Mouse (Mus musculus) olfactory bulb, adult 2 months (tissue): ENCODE results near the gene Clec2g. TPM values are rescaled to one million over a fixed set of nuclear protein-coding genes. Genes with fewer than 3 reads are reported as not detected.
"Not testable (repeated sequence)": the region's sequence is repeated elsewhere in the genome, so short reads cannot be mapped to it uniquely, and the experiment has no call there.

Experiments used
- H3K27ac ChIP-seq: fragments of 200-500 bp; 2 replicates; pipeline ENCODE4 v1.5.1; 2012; ENCODE audit warnings: low read depth, low read length; ENCODE audit not compliant: insufficient read depth
- H3K4me1 ChIP-seq: fragments of 200-500 bp; 2 replicates; pipeline ENCODE4 v1.6.1; 2012; ENCODE audit warnings: low read length; ENCODE audit not compliant: control insufficient read depth, insufficient read depth
- H3K4me3 ChIP-seq: fragments of 200-500 bp; 2 replicates; pipeline ENCODE4 v1.5.1; 2012; ENCODE audit warnings: mild to moderate bottlenecking, low read depth, low read length, moderate library complexity; ENCODE audit not compliant: insufficient read depth
- CTCF ChIP-seq: fragments of 200-500 bp; IDR thresholded peaks from 2 replicates; pipeline ENCODE4 v1.5.1; 2012; ENCODE audit warnings: low read depth, mild to moderate bottlenecking, low read length, moderate library complexity; ENCODE audit not compliant: insufficient read depth
- POLR2A ChIP-seq: fragments of 200-500 bp; IDR thresholded peaks from 2 replicates; pipeline ENCODE4 v1.6.1; 2012; ENCODE audit warnings: mild to moderate bottlenecking, low read depth, low read length, moderate library complexity; ENCODE audit not compliant: insufficient read depth
- WGBS: fragments of 180-500 bp; shearing (Covaris S2); methylation state at CpG from one replicate; pipeline ENCODE4 v1.1.7; 2018; 5-methylcytosine and 5-hydroxymethylcytosine counted together
- polyA plus RNA-seq: library from polyadenylated mRNA; stranded (reverse); fragments of >200 nt; gene quantifications from 2 replicates; pipeline ENCODE4 v1.2.4, GENCODE M21; 2012; ENCODE audit warnings: low replicate concordance; ENCODE audit not compliant: missing spikeins, insufficient read depth, insufficient read length

Clec2g gene
- polyA plus RNA-seq, 1 experiment, result not detected

DNA sequence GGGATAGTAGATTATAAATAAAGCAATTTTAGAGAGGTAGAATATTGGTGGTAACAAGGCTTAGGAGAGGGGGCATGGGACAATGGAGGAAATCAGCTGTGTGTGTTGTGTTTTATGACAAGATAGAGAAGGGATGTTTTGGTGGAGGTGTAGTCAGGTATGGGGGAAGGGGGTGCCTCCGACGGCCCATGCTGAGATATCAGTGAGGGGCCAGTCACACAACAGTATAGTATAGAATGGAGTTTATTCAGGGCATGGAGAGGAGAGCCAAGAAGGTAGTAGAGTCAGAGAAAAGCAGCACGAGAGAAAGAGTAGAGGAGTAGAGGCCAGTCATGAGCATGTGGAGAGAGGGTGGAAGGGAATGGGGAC, 76.3 kb downstream of the Clec2g start:
- H3K4me1 ChIP-seq, result no peaks in the 10 kb centered on the region
- 83% methylated on average over 3 of the region's 3 CpGs for WGBS

GRCm38 (mm10) chr6:129012012-129012411, 77.8 kb downstream of the Clec2g start:
- 97% methylated on average over 20 of the region's 23 CpGs for WGBS
- not testable (repeated sequence) for H3K4me1 ChIP-seq, H3K4me3 ChIP-seq, H3K27ac ChIP-seq

More for the DNA sequence above, 76.3 kb downstream of the Clec2g start:
- TF ChIP-seq CTCF, result no peak
- TF ChIP-seq POLR2A, result no peak
- no peak overlapping the region for H3K27ac ChIP-seq
- H3K4me3 ChIP-seq, result no peak overlapping the region

DNA sequence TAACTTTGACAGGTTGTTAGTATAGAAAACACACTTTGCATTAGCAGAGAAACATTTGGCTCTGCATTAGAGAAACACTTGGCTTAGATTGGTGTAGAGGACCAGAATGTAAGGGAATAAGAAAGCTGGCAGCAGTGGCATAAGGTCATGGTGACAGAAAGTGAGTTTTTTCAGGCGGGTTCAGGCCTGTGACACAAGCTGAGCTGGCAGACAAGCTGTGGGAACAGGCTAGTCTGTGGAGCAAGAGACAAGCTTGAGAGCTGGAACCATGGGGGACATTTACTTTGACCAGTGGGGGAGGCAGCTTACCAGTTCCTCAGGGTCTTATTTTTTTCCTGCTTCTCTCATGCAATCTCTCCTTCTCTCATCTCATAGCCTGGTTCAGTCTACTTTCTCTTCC, 78.8 kb downstream of the Clec2g start:
- TF ChIP-seq CTCF (no peak), POLR2A (no peak)
- 58% methylated on average over 1 of the region's 1 CpGs for WGBS
- Histone ChIP-seq H3K27ac (no peak overlapping the region), H3K4me1 (no peaks in the 10 kb centered on the region), H3K4me3 (no peak overlapping the region)

- no peaks in the 10 kb centered on the region for H3K4me1 ChIP-seq
- H3K27ac ChIP-seq, result no peak overlapping the region
- no peak overlapping the region for H3K4me3 ChIP-seq
- WGBS, result 78% methylated on average over 5 of the region's 5 CpGs
- TF ChIP-seq CTCF, result no peak
- TF ChIP-seq POLR2A, result no peak
Observed at GRCm38 (mm10) chr6:129013762-129014276, 79.6 kb downstream of the Clec2g start.

DNA sequence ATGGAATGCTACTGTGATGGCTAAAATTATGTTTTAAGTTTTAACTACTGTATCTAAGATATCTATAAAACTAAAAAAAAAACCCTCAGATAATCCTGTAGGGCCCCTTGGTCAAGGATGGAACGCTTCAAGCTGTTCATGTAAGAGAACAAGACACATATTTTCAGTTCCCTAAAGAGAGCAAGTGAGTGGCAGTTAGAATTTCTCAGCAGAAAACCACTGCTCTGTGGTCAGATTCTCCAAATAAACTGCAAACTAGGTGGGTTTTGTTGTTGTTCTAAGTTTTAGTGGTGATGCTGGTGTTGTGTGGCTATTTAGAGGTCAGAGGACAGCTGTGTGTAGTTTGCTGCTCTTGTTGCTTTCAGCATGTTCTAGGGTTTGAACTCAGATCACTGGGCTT, 80.2 kb downstream of the Clec2g start:
- no peak for TF ChIP-seq POLR2A
- no peak for TF ChIP-seq CTCF
- Histone ChIP-seq H3K27ac (no peak overlapping the region), H3K4me3 (no peak overlapping the region), H3K4me1 (no peaks in the 10 kb centered on the region)
- WGBS, result 92% methylated on average over 1 of the region's 1 CpGs

GRCm38 (mm10) chr6:129027451-129028248, 93.5 kb downstream of the Clec2g start:
- 84% methylated on average over 8 of the region's 8 CpGs for WGBS
- no peak overlapping the region for H3K27ac ChIP-seq
- H3K4me3 ChIP-seq, result no peak overlapping the region
- no peak for TF ChIP-seq POLR2A
- no peak for TF ChIP-seq CTCF
- no peaks in the 10 kb centered on the region for H3K4me1 ChIP-seq

DNA sequence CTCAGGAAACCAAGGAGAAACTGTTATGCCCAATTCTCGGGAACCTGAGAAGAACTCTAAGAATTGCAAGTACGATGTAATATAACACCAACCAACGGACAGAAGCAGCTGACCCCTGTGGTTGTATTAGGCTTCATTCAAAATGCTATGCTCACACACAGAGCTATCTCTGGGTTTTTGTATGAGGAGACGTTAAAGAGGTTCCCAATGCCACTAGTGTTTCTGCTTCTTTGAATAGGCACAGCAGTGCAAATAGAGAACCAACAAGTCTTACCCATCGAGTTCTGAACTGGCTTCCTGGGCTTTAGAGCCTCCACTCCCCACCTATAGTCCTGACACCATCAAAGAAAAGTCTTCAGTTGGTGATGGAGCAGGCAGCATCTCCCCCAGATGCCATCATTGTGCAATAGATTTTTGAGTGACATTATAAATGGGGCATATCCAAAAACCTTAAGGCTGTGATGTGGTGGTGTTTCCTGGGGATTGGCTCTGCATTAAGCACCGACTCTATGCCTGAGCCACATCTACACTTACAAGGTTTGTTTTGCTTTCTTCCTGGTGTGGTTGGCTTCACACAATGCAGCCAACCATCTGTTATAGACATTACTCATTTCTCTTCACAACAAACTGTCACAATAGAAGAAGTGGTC, 96.1 kb downstream of the Clec2g start:
- Histone ChIP-seq H3K27ac (no peak overlapping the region), H3K4me1 (no peaks in the 10 kb centered on the region), H3K4me3 (no peak overlapping the region)
- 67% methylated on average over 6 of the region's 6 CpGs for WGBS
- no peak for TF ChIP-seq CTCF
- TF ChIP-seq POLR2A, result no peak

DNA sequence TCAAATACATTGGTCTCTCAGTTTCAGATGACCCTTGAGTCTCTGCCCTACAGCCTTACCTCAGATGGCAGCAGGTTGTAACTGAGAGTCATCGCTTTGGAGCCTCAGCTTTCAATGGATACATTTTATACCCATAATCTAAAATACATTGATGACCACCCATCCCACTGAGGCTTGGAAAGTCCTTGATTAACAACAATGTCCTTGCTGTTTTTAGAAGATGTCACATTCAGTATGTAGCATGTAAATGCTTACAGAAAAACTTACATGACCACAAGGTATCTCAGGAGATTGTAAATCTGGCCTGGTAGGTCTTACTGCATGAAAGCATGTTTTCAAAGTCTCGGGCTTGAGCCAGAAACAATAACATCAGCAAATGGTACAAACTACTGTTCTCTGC, 96.8 kb downstream of the Clec2g start:
- Histone ChIP-seq H3K4me1 (no peaks in the 10 kb centered on the region), H3K27ac (no peak overlapping the region), H3K4me3 (no peak overlapping the region)
- 90% methylated on average over 2 of the region's 2 CpGs for WGBS
- TF ChIP-seq POLR2A, result no peak
- TF ChIP-seq CTCF, result no peak

GRCm38 (mm10) chr6:129033397-129033796, 99.2 kb downstream of the Clec2g start:
- Histone ChIP-seq H3K4me1 (no peaks in the 10 kb centered on the region), H3K4me3 (no peak overlapping the region), H3K27ac (no peak overlapping the region)
- TF ChIP-seq POLR2A (no peak), CTCF (no peak)
- 84% methylated on average over 2 of the region's 2 CpGs for WGBS

Other genes with a start within 250 kb of the Clec2g start
- not detected in 2 replicates for gene Klrb1, start 211.3 kb upstream of the Clec2g start, polyA plus RNA-seq
- gene Klrb1c, start 145.2 kb upstream of the Clec2g start, polyA plus RNA-seq, result not detected in 2 replicates
- gene Gm44511, start 108.1 kb upstream of the Clec2g start, polyA plus RNA-seq, result not detected in 2 replicates
- gene Klrb1b, start 108.0 kb upstream of the Clec2g start, polyA plus RNA-seq, result not detected in 2 replicates
- not detected in 2 replicates for gene Clec2i, start 46.8 kb upstream of the Clec2g start, polyA plus RNA-seq
- gene BC035044, start 43.3 kb upstream of the Clec2g start, polyA plus RNA-seq, result not detected in 2 replicates
- not detected in 2 replicates for gene Klrb1f, start 111.5 kb downstream of the Clec2g start, polyA plus RNA-seq
- not detected in 2 replicates for gene Clec2e, start 166.5 kb downstream of the Clec2g start, polyA plus RNA-seq
- gene Clec2d, start 246.2 kb downstream of the Clec2g start, polyA plus RNA-seq, result not detected in 2 replicates